Mouse (Mus musculus): ENCODE measurements around the gene Cmbl.
A peak's percentile ranks its signal among the peaks of the same experiment; 100 is the strongest.

The Cmbl gene

DNA sequence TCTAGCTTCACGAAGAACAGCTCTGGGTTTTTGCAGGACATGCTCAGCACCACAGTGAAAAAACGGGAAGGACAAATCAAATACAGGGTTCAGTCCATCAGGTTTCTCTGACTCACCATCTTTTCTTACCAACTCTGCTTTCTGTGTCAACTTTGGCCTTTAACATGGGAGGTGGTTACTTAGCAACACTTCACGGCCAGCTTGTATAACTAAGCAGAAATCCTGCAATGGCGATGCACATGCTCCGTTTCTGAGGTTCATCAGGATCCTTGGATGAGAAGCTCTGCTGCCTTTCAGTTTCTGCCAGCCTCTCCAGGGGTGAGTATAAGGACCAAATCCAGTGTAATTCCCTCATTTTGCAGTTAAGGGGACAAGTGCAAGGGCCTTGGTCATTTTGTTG lies at the start of gene Cmbl:
TSS of gene Cmbl (plus strand) at position 206 of the 400 bp plus-strand sequence.
- DNase-seq, result no peak

DNA sequence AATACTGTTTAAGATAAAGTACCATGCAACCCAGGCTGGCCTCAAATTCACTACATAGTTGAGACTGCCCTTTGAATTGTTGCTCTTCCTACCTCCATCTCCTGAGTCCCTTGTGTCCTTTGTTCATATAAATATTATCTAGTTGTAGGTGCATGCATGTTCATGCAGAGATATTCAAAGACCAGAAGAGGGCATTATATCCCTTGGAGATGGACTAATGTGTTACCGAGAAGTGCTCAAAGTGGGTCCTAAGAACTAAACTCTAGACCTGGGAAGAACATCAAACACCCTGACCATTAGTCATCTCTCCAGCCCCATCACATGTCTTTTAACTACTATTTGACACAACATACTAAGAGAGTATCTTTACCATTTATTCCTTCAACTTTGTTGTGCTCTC lies 48.0 kb upstream of the Cmbl start:
- DNase-seq, result no peak

DNA sequence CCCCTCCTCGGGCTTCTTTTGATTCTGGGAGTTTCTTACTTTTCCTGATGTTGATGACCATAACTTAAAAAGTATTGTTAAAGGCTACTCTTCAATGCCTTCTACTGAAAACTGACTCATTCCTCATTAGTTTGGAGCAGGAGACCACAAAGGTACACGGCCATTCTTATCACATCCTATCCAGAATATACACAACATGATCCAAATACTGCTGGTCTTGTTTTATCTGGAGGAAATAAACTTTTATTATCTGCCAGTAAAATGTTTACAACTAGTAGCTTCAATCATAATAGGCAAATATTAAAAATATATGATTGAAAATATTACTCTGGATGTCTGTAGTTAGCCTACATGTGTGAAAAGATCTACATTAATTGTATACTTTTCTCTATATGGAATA lies 46.8 kb upstream of the Cmbl start:
- no peak for DNase-seq

DNA sequence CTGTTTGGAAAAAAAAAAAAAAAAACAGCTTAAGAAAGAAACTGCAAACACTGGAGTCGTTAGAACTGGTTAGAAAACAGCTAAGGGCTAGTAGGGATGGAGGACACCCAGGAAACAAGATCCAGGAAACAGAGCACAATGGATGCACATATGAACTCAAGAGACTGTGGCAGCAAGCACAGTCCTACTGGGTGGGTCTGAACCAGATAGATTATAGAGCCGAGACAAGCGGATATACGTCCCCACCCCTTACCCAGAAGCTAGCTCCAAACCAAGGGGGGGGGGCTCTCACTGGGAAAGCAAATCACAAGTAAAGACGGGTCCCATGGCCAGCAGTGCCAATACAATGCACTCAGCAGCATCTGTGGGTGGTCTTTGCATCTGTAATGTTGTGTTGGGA lies 46.2 kb upstream of the Cmbl start:
- DNase-seq, result no peak

DNA sequence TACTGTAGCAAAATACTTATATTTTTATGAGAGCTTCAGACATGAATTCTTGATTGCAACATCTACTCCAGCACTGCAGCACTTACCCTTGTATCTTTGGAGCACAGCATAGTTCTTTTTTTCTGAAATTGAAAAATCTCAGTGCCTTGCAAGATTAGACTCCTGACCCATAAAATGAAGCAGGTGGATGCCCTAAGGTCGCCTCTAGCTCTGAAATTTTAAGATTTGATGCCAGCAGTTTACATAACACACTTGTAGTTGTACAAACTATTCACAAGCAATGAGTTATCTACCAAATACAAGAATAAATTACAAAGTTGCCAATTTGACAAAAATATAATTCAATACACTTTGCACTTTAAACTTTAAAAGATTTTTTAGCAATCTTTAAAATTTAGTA lies 38.7 kb upstream of the Cmbl start:
- no peak for DNase-seq

DNA sequence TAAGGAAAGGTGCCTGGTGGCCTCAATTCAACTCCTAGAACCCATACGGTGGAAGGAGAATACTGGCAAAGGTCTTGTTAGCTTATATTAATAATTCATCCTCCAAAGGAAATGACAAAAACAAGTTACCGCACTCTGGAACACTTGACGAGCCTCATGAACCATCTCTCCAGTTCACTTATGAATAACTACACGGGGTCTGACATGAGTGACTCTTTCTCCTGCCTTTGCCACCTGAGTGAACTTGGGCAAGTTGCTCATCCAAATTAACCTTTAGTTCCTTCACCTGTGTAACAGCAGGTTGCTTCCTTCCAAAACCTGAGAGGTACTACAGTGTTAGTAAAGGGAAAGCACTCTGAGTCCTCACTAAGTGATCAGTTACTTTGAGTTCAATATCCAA lies 36.7 kb upstream of the Cmbl start:
- DNase-seq, result no peak

DNA sequence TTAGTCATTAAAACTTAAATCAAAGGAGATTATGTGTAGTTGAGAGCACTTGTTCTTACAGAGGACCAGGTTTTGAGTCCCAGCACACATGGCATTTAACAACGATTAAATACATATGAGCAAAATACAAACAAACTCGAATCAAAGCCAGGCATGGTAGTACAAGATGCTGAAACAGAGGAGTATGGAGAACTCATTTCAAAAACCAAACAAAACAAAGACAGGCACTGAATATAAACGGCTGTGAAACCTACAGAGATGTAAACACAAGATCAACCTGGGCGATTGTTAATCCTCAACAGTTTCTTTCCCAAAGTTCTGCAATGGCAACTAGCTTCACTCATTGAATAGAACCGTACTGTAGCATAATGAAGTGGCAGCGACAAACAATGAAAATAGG lies 36.1 kb upstream of the Cmbl start:
- DNase-seq, result no peak

DNA sequence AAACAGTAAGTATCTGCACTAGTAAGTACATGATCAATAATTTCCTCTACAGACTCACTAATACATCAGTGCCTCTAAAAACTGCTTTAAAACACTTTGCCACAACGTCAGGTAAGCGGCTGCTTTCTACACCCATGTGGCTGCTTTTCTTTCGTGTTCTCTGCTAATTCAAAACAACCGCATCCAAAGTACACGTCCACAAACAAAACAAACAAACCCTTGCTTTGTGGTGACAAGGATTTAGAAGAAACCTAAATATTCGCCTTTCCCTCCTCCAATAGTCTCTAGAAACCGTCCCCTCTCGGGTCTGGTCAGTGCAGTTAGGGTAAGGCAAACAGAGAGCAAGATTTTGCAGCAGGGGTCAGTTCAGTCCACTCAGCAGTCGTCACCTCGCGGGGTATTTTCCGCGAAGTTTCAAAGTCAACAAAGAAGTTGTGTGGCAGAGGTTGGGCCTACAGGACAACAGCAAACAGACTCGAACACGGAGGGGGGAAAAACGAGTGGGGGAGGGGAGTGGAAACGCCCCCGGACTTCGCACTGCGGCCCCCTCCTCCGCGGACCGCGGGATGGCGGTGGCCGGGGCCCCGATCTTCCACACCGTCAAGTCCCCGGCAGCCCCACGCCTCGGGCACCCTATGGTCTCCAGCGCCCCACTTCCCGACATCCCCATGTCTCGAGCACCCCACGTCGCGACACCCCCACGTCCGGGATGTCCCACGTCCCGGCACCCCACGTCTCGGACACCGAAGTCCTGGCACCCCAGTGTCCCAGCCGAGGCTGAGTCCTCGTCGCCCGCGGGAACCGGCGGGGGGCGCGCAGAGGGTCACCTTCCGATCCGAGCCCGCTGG lies 35.2 kb upstream of the Cmbl start:
- peak; percentile 50 to 65 for DNase-seq

DNA sequence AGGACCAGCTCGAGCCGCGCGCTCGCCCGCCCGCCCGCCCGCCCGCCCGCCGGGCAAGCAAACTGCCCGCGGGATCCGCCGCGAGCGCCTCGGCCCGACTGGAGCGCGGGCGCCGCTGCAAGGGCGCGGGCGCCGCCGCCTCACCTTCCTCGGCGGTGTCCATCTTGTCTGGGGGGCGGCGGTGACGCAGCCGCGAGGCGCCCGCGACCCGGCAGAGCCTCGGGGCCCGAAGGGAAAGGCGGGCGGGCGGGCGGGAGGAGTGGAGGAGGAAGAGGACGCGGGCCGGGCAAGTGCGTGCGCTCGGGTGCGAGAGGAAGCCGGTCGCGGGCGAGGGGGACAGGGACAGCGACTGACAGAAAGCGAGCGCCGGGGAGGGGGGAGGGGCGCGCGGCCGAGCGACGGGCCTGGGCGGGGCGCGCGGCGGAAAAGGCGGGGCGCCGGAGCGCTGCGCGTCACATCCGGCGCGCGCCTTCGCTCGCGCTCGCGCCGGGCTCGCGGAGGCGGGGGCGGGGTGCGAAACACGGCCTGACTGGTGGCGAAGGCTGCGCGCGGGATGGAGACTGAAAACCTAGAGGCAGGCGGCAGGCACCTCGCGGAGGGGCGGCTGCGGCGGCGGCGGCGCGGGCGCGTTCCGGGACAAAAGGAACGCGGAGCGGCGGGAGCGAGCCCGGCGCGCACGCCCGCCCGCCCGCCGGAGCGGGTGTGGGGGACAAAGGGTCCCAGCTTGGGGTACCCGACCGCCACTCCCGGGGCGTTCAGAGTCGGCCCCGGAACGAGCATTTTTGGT lies 34.3 kb upstream of the Cmbl start, which contains the start of gene March6:
TSS of gene March6 (minus strand) at position 395 of the 787 bp plus-strand sequence.
- peak; percentile 92 to 96 for DNase-seq

DNA sequence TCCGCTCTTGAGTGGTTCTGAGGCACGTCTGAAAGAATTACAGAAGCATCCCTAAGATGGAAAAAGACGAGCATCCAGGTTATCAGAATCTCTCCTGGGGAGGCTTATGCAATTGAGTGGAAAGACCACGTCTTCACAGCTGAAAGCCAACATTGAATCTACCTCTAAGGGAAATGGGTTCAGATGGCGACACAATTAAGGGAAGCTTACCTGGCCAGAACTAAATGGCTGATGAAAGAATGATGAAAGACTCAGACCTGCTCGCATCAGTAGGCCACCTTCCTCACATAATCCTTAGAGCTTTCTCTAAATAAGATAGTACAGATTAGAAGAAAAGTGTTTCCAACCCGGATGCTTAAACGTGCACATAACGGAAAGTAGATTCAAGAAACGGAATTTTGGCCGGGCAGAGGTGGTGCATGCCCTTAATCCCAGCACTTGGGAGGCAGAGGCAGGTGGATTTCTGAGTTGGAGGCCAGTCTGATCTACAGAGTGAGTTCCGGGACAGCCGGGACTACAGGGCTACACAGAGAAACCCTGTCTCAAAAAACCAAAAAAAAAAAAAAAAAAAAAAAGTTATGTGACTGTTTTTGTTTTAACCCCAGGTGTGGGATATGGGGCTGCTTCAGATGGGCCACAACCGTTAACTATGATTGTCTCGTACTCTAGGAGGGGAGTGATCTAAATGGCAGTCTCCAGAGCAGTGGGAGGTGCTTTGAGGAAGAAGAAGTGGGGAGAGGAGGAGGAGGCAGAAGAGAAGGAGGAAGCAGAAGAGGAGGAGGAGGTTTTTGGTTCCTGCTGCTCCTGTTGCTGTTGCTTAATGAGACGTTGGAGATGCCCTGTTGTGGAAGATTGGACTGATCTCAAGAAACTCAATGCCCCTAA lies 33.5 kb upstream of the Cmbl start:
- peak in 1 of 2 experiments; percentile 14 for DNase-seq

DNA sequence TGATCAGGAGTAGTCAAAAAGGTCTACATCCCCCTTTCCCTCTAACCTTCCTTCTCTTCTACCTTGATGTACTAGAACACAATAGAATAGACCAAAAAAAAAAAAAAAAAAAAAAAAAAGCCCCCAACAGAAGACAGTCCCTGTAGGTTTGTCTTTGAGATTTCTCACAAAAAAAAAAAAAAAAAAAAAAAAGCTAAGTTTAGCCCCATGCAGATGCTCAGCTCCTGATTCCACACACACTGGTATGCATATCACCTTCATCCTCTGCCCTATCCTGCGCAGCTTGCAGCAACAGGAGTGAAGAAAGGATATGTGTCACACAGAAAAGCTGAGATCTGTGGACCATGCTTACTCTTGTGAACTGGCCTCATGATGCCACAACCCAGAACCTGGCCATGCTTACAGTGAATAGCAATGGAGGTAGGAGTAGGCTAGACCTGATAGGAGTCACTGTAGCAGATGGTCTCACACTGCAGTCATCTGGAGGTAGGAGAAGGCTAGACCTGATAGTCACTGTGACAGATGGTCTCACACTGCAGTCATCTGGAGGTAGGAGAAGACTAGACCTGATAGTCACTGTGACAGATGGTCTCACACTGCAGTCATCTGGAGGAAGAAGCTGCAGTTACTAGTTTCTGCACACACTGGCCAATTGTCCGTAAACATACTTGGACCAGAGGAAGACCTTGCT lies 32.7 kb upstream of the Cmbl start:
- no peak for DNase-seq

DNA sequence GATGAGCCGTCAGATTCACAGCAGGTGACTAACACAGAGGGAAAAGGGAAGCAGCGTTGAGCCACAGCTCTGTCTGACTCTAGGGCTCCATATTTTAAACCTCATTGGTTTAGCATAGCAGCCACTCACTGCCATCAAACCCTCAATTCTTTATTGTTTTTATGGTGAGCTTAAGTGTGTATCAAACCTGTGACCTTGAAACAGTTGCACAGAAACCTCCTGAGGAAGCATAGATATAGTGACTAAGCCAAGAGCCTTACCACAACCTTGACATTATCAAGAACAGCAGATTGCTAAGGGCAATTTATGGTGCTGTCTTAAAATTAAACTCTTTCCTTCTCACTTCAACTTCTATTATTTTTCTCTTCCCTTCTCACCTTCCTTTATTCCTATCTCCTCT lies 31.7 kb upstream of the Cmbl start:
- DNase-seq, result no peak

DNA sequence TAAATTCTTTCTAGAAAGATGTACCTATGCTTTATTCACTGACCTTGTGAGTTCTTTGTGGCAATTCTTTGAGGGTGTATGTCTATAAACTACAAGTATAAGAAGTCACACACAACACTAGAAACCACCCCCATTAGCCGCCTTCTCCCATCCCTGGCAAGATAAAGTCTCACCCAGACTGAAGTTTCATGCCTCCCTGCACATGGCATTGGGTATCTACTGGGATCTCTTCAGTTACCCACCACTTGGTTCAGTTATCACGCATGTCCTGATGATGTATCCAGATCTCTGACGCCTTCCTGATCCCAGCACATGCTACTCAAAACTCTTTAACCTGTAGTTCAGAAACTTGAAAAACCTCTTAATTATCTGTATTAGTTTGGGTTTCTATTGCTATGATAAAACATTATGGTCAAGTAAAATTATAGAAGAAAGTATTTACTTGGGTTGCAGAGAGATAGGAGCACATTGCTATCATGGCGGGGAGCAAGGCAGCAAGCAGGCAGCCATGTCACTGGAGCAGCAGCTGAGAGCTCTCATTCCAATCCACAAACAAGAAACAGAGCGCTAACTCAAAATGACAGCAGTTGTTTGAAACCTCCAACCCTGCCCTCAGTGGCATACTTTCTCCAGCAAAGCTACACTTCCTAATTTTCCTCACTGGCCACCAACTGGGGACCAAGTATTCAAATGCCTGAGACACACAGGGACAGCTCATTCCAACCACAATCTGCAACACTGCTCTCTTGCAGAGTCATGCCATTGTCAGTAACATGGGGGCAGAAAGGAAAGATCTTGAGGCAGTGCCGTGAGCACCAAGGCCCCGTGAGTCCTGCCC lies 30.5 kb upstream of the Cmbl start:
- no peak for DNase-seq

DNA sequence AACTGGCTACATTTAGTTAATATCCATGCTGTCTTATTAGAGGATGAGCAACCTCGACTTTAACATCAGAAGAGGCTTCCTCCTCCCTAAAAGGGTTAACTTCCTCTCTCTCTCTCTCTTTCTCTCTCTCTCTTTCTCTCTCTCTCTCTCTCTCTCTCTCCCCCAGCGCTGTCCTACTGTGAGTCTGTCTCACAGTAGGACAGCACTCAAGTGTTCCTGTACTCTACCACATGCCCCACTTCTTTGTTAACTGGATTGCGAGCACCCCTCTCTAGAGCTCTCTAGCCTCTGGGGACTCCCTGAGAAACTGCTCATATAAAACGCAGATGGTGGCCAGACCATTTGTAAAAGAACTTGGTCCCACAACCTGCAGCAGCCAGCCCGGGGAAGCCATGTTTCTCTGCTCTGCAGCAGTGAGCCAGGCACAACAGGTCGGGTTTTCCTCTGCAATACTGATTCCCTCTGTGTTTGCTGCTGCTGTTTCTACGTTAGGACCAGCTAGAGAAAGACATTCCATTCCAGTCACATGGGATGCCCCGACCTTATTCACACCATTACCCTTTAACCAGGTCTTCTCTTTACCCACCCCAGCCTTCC lies 29.8 kb upstream of the Cmbl start:
- no peak for DNase-seq

DNA sequence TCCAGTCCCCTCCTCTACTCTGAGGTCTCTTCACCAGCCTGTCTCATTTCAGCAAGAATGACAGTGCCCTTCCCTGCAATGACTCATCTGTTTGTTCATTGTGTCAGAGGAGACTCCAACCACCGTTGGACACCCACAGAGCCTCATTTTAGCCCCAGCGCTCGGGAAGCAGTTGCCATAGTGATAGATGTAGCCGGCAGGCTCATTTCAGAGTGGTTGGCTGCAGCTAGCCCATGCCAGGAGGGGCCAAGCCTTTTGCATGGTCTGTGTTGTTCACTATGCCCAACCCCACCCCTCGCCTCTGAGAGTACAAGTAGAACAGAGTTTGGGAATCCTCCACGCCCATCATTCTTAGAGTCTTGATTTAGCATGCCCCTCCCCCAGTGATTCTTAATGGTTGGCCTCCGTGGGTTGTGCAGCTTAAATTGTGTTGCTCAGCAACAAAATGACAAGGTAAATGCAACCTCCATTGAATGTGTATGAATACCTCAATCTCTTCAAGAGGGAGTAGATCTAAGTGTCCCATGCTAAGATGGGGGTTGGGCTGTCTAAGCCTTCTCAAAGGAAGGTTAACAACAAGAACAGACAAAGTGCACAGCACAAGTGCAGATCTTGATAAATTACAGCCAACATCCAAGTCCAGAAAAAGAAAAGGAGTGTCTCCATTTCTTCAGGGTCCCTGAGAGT lies 29.0 kb upstream of the Cmbl start:
- DNase-seq, result peak in 1 of 2 experiments; percentile 17

DNA sequence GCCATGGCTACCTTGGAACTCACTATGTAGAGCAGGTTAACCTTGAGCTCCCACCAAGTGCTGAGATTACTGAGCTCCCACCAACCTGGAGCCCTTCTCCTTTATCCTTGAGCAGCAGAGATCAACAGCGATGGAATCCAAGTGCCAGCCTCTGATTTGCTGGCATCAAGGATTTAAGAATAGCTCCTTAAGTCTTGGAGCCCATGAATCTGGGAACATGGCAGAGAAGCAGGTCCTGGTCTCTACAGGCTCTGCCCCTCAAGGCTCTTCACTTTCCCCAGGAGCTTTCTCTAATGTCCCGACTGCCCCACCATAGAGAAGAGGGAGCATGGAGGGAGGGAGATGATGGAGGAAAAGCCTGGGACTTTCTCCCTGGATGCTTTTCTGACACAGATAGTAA lies 27.5 kb upstream of the Cmbl start:
- DNase-seq, result no peak

DNA sequence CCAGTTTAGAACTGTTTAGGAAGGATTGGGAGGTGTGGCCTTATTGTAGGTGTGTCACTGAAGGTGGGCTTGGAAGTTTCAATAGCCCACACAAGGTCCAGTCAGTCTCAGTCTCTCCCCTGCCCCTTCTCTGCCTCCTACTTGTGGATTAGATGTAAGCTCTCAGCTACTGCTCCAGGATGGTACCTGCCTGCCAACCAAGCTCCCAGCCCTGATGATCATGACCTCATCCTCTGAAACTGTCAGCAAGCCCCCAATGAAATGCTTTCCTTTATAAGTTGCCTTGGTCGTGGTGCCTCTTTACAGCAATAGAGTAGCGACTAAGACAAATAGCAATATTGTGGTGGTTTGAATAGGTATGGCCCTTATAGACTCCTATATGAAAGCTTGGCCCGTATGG lies 26.8 kb upstream of the Cmbl start:
- no peak for DNase-seq

DNA sequence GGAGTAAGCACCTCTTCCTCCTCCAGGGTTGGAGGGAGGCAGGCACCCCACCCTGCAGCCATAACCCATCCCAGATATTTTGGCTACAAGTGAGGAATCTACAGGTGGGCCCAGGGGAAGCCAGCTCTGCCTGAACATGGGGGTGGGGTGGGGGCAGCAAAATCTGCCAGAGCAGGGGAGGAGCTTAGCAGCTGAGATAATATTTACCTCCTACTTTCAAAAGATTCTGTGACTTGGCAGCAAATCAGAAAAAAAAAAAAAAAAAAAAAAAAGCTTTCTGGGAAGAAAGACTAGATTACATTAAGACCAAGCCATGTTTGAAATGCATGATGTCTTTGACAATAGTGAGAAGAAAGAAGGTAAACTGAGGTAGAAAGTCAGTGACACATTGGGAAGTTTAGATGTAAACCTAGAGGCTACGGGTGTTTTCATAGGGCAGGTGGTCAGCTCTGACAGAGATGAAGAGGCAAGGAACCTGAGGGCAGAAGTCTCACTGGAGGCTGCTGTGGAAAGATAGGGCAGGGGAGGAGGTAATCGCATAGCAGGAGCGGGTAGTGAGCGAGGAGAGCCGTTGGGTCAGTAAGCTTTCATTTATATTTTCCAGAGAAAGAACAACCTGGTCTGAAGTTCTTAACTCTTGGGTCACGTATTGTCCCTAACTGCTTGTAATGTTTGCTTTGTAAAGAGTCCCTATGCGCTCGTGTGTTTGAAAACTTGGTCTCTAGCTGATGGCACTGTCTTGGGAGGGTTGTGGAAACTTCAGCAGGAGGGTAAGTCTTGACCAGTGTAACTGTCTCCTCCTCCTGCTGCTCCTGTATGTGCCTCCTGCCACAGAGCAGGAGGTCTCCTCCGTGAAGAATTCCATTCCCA lies 25.3 kb upstream of the Cmbl start:
- no peak for DNase-seq

DNA sequence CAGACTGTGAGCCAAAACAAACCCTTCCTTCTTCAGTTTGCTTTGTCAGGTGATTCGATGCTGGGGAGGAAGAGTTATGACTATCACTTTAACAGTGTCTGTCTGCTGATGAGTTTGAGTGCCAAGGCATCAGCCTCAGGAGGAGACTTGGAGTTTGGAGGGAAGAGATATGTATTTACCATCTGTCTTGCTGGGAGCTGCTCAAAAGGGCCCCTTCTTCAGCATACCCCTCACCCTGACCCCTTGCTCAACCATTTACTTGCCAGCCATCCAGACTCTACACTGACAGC lies 24.7 kb upstream of the Cmbl start:
- DNase-seq, result no peak

Data from cerebellum, adult 18-20 months (tissue).